Mouse (Mus musculus) stomach, embryonic 15.5 days (tissue): ENCODE measurements around the gene Sdad1. TPM values are rescaled to one million over a fixed set of nuclear protein-coding genes. Genes with fewer than 3 reads are reported as not detected.

ENCODE experiments used
- ATAC-seq: fragments of 200-750 bp; cut with Nextera tagmentation; 2 replicates; pipeline ENCODE4 v1.8.0; 2017; ENCODE audit warnings: low read depth, moderate number of reproducible peaks, moderate TSS enrichment; ENCODE audit not compliant: insufficient read depth, low FRiP score
- H3K27ac ChIP-seq: fragments of 300-500 bp; sonication (generic); 2 replicates; pipeline ENCODE4 v1.5.1; 2015; ENCODE audit warnings: mild to moderate bottlenecking, inconsistent platforms
- H3K27me3 ChIP-seq: fragments of 300-500 bp; sonication (generic); replicated peaks from 2 replicates; pipeline ENCODE4 v1.6.1; 2015; ENCODE audit warnings: inconsistent platforms
- H3K36me3 ChIP-seq: fragments of 300-500 bp; sonication (generic); 2 replicates; pipeline ENCODE4 v1.6.1; 2015; ENCODE audit warnings: inconsistent platforms
- H3K4me1 ChIP-seq: fragments of 300-500 bp; sonication (generic); 2 replicates; pipeline ENCODE4 v1.6.1; 2015; ENCODE audit warnings: inconsistent platforms
- H3K4me2 ChIP-seq: fragments of 300-500 bp; sonication (generic); 2 replicates; pipeline ENCODE4 v1.6.1; 2015; ENCODE audit warnings: mild to moderate bottlenecking, inconsistent platforms
- H3K4me3 ChIP-seq: fragments of 300-500 bp; sonication (generic); replicated peaks from 2 replicates; pipeline ENCODE4 v1.5.1; 2015; ENCODE audit warnings: inconsistent platforms
- H3K9ac ChIP-seq: fragments of 300-500 bp; sonication (generic); 2 replicates; pipeline ENCODE4 v1.6.1; 2015; ENCODE audit warnings: inconsistent platforms
- H3K9me3 ChIP-seq: fragments of 300-500 bp; sonication (generic); 2 replicates; pipeline ENCODE4 v1.6.1; 2016; ENCODE audit warnings: inconsistent platforms
- WGBS: fragments of 180-500 bp; shearing (Covaris S2); methylation state at CpG from one replicate; pipeline ENCODE4 v1.1.7; 2015; 5-methylcytosine and 5-hydroxymethylcytosine counted together
- polyA plus RNA-seq: library from polyadenylated mRNA; unstranded; fragments of >200 nt; fragmentation: Nextera tagmentation; extraction: Ambion mirVana; gene quantifications from 2 replicates; pipeline ENCODE4 v1.2.1, GENCODE M21; 2015

Sdad1 gene
- polyA plus RNA-seq, 1 experiment from 2014 or later: 41.9 TPM

DNA sequence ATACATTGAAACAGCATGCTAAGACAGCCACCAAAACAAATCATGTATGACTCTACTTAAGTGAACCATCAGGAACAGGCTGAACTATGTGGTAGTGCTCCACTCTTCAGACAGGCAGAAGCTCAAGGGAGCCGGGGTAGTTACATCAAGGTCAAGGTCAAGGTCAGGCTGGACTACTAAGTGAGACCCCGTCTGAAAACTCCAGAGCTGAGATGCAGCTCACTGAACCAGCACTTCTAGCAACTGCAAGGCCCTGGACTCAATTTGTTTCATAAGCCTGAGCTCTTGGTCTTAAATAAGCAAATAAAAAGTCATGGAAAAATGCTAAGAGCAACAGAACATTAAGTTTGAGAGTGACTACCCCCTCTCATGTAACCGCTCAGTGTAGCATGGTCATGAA is 6.0 kb downstream of the Sdad1 start:
- WGBS: 90% methylated on average over 3 of the region's 3 CpGs

GRCm38 (mm10) chr5:92302149-92302840 is 8.0 kb downstream of the Sdad1 start:
- peak; percentile 66; the same call in 1 of the 2 replicates for ATAC-seq
- H3K9ac ChIP-seq: no peak overlapping the region
- 77% methylated on average over 13 of the region's 13 CpGs for WGBS

More for the DNA sequence above, 6.0 kb downstream of the Sdad1 start:
- Histone ChIP-seq H3K4me3 (no peak overlapping the region), H3K4me1 (peaks cover 9% of the 10 kb centered on the region), H3K27me3 (no peaks in the 10 kb centered on the region), H3K9me3 (no peaks in the 10 kb centered on the region), H3K36me3 (peaks cover 44% of the 10 kb centered on the region), H3K9ac (no peak overlapping the region), H3K27ac (no peak overlapping the region), H3K4me2 (no peak overlapping the region)
- no peak for ATAC-seq

DNA sequence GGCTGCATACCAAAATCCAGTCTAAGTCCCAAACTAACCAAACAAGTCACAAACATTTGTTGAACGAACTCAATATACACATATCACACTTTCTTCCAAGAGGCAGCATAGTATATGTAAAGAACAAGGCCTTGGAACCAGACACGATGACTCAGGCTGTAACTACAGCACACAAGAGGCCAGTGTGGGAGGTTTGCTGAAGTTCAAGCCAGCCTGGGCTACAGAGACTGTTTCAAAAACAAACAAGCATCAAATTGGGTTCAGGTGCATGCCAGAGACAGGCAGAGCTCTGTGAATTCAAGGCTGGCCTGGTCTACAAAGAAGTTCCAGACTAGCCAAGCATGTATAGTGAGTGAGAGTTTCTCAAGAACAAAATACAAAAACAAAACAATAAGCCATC is 15.8 kb downstream of the Sdad1 start:
- Histone ChIP-seq H3K36me3 (peaks cover 60% of the 10 kb centered on the region), H3K27me3 (no peaks in the 10 kb centered on the region), H3K9me3 (no peaks in the 10 kb centered on the region), H3K4me1 (no peaks in the 10 kb centered on the region), H3K4me2 (no peak overlapping the region), H3K9ac (no peak overlapping the region), H3K27ac (no peak overlapping the region), H3K4me3 (no peak overlapping the region)
- WGBS: 95% methylated on average over 2 of the region's 2 CpGs
- no peak for ATAC-seq

More at GRCm38 (mm10) chr5:92302149-92302840, 8.0 kb downstream of the Sdad1 start:
- Histone ChIP-seq H3K4me3 (no peak overlapping the region), H3K9me3 (no peaks in the 10 kb centered on the region), H3K27ac (no peak overlapping the region), H3K4me1 (no peaks in the 10 kb centered on the region), H3K4me2 (no peak overlapping the region), H3K27me3 (no peaks in the 10 kb centered on the region), H3K36me3 (peaks cover 51% of the 10 kb centered on the region)

DNA sequence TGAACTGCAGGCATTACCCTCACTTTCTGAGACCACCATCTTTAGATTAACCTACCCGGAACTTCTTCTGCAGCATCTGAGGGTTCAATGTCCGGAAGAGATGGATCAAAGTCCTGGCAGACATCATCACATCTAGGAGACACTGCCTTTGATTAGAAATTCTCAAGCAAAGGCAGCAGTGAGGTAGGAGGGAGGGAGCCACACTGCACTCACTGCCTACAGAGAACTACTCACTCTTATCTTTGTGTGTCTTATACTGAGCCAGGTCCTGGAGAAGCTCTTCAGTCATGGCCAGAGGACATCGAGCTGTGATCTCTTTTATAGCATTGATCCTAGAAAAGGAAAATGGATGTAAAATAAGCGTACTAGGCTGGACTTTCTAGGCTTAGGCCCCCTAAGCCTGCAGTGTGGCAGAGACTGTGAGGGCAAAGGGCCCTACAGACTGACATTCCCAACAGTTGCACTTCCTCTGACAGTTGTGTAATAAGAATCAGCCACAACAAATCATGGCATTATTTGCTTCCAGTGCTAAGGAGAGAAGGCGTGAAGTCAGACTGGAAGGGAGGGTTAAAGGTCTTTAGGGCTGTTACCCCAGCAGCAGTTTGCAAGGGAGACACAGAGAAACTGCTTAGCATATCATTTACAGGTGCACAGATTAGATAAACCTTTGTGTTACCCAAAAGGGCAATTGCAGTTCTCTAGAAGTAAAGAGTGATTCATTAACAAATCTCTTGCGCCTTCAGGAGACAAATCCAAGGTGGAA is 18.4 kb downstream of the Sdad1 start:
- WGBS: 77% methylated on average over 6 of the region's 6 CpGs
- H3K27ac ChIP-seq: no peak overlapping the region; the same call in 1 of the 2 replicates
- H3K9ac ChIP-seq: no peak overlapping the region
- no peaks in the 10 kb centered on the region for H3K4me1 ChIP-seq
- H3K4me3 ChIP-seq: no peak overlapping the region
- no peaks in the 10 kb centered on the region for H3K9me3 ChIP-seq
- no peak overlapping the region for H3K4me2 ChIP-seq
- ATAC-seq: peak; percentile 61; the same call in 1 of the 2 replicates
- no peaks in the 10 kb centered on the region for H3K27me3 ChIP-seq
- H3K36me3 ChIP-seq: peaks cover 63% of the 10 kb centered on the region

DNA sequence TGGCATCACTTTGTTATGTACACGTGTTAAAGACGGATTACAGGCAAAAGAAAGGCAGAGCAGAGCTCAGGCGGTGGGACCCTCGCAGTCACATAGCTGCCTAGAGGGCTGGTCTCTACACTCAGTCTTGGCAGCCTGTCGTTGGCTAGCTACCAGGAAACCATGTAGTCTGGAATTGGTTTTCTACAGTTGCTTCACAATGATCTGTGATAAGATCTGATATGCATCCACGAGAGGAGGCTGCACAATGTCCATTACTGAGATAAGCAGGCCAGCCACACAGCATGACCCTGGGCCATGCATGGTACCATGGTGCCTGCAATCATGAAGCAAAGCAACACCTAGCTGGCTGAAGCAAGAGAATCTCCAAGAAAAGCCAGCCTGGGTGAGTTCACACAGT is 22.4 kb downstream of the Sdad1 start:
- Histone ChIP-seq H3K27me3 (no peaks in the 10 kb centered on the region), H3K27ac (no peak overlapping the region), H3K9ac (no peak overlapping the region), H3K4me3 (no peak overlapping the region), H3K4me2 (no peak overlapping the region), H3K36me3 (peaks cover 55% of the 10 kb centered on the region), H3K4me1 (no peaks in the 10 kb centered on the region), H3K9me3 (no peaks in the 10 kb centered on the region)
- 80% methylated on average over 6 of the region's 6 CpGs for WGBS
- ATAC-seq: no peak

DNA sequence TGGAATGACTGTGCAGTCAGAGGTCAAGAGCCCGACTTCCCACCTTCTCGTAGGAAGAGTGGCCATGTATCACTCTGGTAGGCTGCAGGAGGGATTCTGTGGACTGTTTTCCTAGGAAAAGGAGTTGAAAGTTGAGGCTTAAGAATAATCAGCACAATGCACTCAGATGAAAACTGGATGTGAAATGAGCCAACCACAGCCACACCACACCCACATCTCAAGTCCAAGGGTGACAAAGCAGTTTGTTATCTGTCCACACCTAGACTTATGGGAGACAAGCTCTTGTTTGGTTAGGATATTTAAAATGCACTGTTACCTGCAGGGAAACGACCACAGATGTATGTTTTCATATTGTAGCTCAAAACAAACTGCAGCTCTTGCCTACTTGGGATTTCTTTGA is 27.2 kb downstream of the Sdad1 start:
- no peaks in the 10 kb centered on the region for H3K9me3 ChIP-seq
- H3K9ac ChIP-seq: no peak overlapping the region
- peaks cover 18% of the 10 kb centered on the region for H3K36me3 ChIP-seq
- WGBS: 43% methylated on average over 3 of the region's 3 CpGs
- no peak for ATAC-seq
- peak overlapping the region; percentile 28; the same call in 1 of the 2 replicates for H3K27ac ChIP-seq
- H3K4me3 ChIP-seq: no peak overlapping the region
- H3K4me2 ChIP-seq: no peak overlapping the region
- H3K4me1 ChIP-seq: peaks cover 8% of the 10 kb centered on the region; the same call in 1 of the 2 replicates
- H3K27me3 ChIP-seq: no peaks in the 10 kb centered on the region

DNA sequence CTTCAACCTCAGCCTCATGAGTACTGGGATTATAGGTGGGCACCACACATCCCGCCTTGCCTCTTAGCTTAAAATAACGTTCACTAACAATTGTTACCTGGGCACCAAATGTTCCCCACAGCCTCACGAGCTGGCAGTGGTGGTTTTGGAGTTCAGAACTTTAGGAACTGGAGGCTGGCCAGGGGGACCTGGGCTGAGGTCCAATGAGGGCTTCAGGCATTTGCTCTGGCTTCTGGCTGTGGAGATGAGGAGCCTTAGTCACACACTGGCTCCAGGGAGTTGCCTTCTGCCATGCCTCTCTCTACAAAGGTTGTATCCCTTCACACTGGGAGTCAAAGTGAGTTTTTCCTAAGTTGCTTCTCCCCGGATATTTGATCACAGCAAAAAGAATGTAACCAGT is 27.7 kb downstream of the Sdad1 start:
- H3K27ac ChIP-seq: peak overlapping the region; percentile 28; the same call in 1 of the 2 replicates
- peaks cover 14% of the 10 kb centered on the region for H3K36me3 ChIP-seq
- H3K4me2 ChIP-seq: no peak overlapping the region
- H3K4me3 ChIP-seq: no peak overlapping the region
- H3K4me1 ChIP-seq: peaks cover 8% of the 10 kb centered on the region; the same call in 1 of the 2 replicates
- no peak for ATAC-seq
- no peaks in the 10 kb centered on the region for H3K27me3 ChIP-seq
- H3K9me3 ChIP-seq: no peaks in the 10 kb centered on the region
- no peak overlapping the region for H3K9ac ChIP-seq
- WGBS: 69% methylated on average over 4 of the region's 4 CpGs

DNA sequence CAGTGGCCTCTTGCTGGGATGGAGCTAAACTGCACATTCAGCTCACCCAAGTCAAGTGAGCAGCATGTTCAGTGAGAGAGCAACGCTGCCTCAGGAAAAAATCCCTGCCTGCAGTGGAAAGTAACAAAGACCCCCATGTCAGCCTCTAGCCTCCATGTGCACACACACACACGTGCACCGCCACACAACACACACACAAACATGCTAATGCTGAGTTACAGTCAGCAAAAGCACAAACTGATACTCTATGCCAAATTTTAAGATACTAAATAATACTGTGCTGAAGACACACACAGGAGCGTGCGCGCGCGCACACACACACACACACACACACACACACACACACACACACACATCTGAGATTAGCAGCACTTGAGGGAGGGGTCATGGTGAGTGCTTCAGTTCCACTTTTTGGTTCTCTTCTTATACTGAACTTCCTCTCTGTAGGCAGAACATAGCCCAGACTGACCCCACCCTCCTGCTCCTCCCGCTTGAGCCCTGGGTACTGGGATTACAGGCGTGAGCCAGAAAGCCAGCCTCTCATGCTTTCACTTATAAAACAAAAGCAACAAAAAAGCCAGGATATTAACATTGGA is 31.2 kb downstream of the Sdad1 start:
- 72% methylated on average over 10 of the region's 10 CpGs for WGBS
- Histone ChIP-seq H3K9me3 (no peaks in the 10 kb centered on the region), H3K36me3 (no peaks in the 10 kb centered on the region), H3K4me2 (0 out of 2 replicates have a peak overlapping the region, but pooled peaks have one; percentile 90), H3K27me3 (no peaks in the 10 kb centered on the region), H3K27ac (0 out of 2 replicates have a peak overlapping the region, but pooled peaks have one; percentile 51), H3K4me3 (no peak overlapping the region), H3K4me1 (peaks cover 8% of the 10 kb centered on the region; the same call in 1 of the 2 replicates), H3K9ac (no peak overlapping the region)
- ATAC-seq: no peak

- WGBS: 3% methylated on average over 54 of the region's 54 CpGs
- Histone ChIP-seq H3K36me3 (no peaks in the 10 kb centered on the region), H3K27ac (peak within 1 kb of the TSS; percentile 51; the same call in 1 of the 2 replicates)
These were observed 32.6 kb downstream of the Sdad1 start, which contains the start of gene Naaa for GRCm38 (mm10) chr5:92277437-92278394. TSS of gene Naaa (minus strand) at chr5:92278170.

DNA sequence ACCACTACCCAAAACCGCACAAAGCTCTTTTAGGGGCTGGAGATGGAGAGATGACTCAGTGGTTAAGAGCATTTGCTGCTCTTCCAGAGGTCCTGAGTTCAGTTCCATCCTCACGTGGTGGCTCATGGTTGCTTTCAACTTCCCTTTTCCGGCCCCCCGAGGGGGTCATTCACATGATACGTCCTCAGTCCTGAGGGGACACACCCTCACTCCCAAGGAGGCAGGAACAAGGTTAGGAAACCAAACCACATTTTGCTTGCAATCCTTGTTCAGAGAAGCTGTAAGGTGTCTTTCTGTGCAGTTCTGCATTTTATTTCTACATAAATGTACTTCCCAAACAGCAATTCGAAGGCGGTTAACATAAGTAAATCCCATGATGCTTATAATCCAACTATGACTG is 39.8 kb downstream of the Sdad1 start:
- Histone ChIP-seq H3K27me3 (no peaks in the 10 kb centered on the region), H3K9me3 (no peaks in the 10 kb centered on the region), H3K9ac (no peak overlapping the region), H3K4me2 (no peak overlapping the region), H3K36me3 (no peaks in the 10 kb centered on the region), H3K27ac (no peak overlapping the region), H3K4me1 (no peaks in the 10 kb centered on the region), H3K4me3 (no peak overlapping the region)
- no peak for ATAC-seq
- 79% methylated on average over 7 of the region's 7 CpGs for WGBS

More at GRCm38 (mm10) chr5:92277437-92278394, 32.6 kb downstream of the Sdad1 start, which contains the start of gene Naaa:
- Histone ChIP-seq H3K4me2 (peak within 1 kb of the TSS; percentile 90), H3K9ac (peak within 1 kb of the TSS; percentile 42), H3K4me1 (peaks cover 8% of the 10 kb centered on the region; the same call in 1 of the 2 replicates), H3K27me3 (no peaks in the 10 kb centered on the region), H3K9me3 (no peaks in the 10 kb centered on the region), H3K4me3 (peak within 1 kb of the TSS; percentile 75)
- ATAC-seq: peak; percentile 97
